Mouse (Mus musculus) liver, embryonic 14.5 days (tissue): Measurements from ENCODE around the gene Ccdc160. TPM values are rescaled to one million over a fixed set of nuclear protein-coding genes. Genes with fewer than 3 reads are reported as not detected.

Experiments used
- ATAC-seq: fragments of 200-750 bp; cut with Nextera tagmentation; 2 replicates; pipeline ENCODE4 v1.8.0; 2017; ENCODE audit warnings: moderate number of reproducible peaks, mild to moderate bottlenecking, moderate library complexity; ENCODE audit not compliant: insufficient read depth
- DNase-seq, 3 experiments: peaks; one replicate each; pipeline ENCODE4 v3.0.0-alpha.2; 2012 to 2013; ENCODE audit warnings: low read depth in 3 of 3, low spot score in 3 of 3
- H3K27ac ChIP-seq: fragments of 300-500 bp; sonication (generic); 2 replicates; pipeline ENCODE4 v1.5.1; 2014; ENCODE audit warnings: moderate library complexity, mild to moderate bottlenecking, control low read depth, inconsistent platforms
- H3K27me3 ChIP-seq: fragments of 300-500 bp; sonication (generic); 2 replicates; pipeline ENCODE4 v1.6.1; 2014; ENCODE audit warnings: mild to moderate bottlenecking, low read length, moderate library complexity; ENCODE audit not compliant: control insufficient read depth, insufficient read depth
- H3K36me3 ChIP-seq: fragments of 300-500 bp; sonication (generic); replicated peaks from 2 replicates; pipeline ENCODE4 v1.6.1; 2014; ENCODE audit warnings: low read depth; ENCODE audit not compliant: control insufficient read depth, insufficient read depth
- H3K4me1 ChIP-seq, 2 experiments: fragments of 200-500 bp in 1 of 2; fragments of 300-500 bp in 1 of 2; sonication (generic) in 1 of 2; replicated peaks; 2 replicates each; pipeline ENCODE4 v1.6.1; 2012 to 2014; ENCODE audit warnings: antibody characterized with exemption in 1 of 2, inconsistent platforms in 1 of 2, low read length in 1 of 2; ENCODE audit not compliant: control insufficient read depth in 2 of 2, insufficient read depth in 2 of 2
- H3K4me2 ChIP-seq: fragments of 300-500 bp; sonication (generic); 2 replicates; pipeline ENCODE4 v1.6.1; 2014; ENCODE audit warnings: low read depth, mild to moderate bottlenecking, control low read depth, moderate library complexity
- H3K4me3 ChIP-seq, 2 experiments: fragments of 200-500 bp in 1 of 2; fragments of 300-500 bp in 1 of 2; sonication (generic) in 1 of 2; 2 replicates each; pipeline ENCODE4 v1.5.1; 2012 to 2014; ENCODE audit warnings: low read depth in 2 of 2, low read length in 2 of 2, mild to moderate bottlenecking in 2 of 2, control low read depth in 1 of 2, inconsistent platforms in 1 of 2, moderate library complexity in 1 of 2; ENCODE audit not compliant: insufficient read depth in 1 of 2
- H3K9ac ChIP-seq: fragments of 300-500 bp; sonication (generic); replicated peaks from 2 replicates; pipeline ENCODE4 v1.6.1; 2014; ENCODE audit warnings: mild to moderate bottlenecking, control low read depth, moderate library complexity
- H3K9me3 ChIP-seq: fragments of 300-500 bp; sonication (generic); 2 replicates; pipeline ENCODE4 v1.6.1; 2016; ENCODE audit warnings: low read length, mixed read lengths; ENCODE audit not compliant: control insufficient read depth
- CTCF ChIP-seq: IDR thresholded peaks from 2 replicates; pipeline ENCODE4 v1.5.1; 2016; ENCODE audit warnings: antibody characterized with exemption, low read depth, control low read depth
- EP300 ChIP-seq: IDR thresholded peaks from 2 replicates; pipeline ENCODE4 v1.6.1; 2016; ENCODE audit warnings: antibody characterized with exemption, low read depth
- WGBS: fragments of 180-500 bp; shearing (Covaris S2); extraction: QIAGEN DNeasy Blood & Tissue Kit; methylation state at CpG from one replicate; pipeline ENCODE4 v1.1.7; 2014; ENCODE audit not compliant: insufficient replicate concordance; 5-methylcytosine and 5-hydroxymethylcytosine counted together
- microRNA counts: library from miRNA; unstranded; fragments of <30 nt; microRNA quantifications from one replicate; lab custom pipeline; 2016
- microRNA-seq: library from miRNA; unstranded; fragments of <30 nt; microRNA quantifications from one replicate; pipeline ENCODE4, GENCODE M21; 2016
- polyA plus RNA-seq, 2 experiments: library from polyadenylated mRNA; depleted of rRNA in 1 of 2; stranded (reverse) in 1 of 2; unstranded in 1 of 2; fragments of >200 nt; fragmentation: Nextera tagmentation in 1 of 2; extraction: Ambion mirVana in 1 of 2; gene quantifications; 2 replicates each; pipeline versions ENCODE4 v1.2.1 to v1.2.3; 2012 to 2014

The Ccdc160 gene
- polyA plus RNA-seq, 2 experiments: 0.07 to 0.14 TPM

DNA sequence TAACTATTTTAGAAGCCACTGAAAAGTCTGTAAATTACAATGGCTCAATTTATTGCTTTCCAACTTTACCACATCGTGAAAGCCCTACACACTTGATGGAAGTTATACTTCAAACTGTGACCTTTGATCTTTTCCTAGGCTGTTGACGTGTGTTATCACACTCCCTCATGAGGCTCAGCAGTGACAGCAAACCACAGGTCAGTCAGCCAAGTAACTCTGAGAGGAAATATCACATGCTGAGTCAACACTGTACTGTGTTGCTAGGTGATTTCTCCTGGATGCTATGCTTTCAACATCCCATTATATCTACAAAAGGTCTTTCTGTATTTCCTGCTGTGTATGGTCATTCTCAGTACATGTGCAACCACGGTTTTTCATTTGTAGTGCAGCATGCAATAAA lies 28.3 kb downstream of the Ccdc160 start:
- Histone ChIP-seq H3K9me3 (no peaks in the 10 kb centered on the region), H3K4me1 (no peaks in the 10 kb centered on the region), H3K9ac (no peak overlapping the region), H3K27me3 (no peaks in the 10 kb centered on the region), H3K4me3 (no peak overlapping the region), H3K36me3 (no peaks in the 10 kb centered on the region), H3K4me2 (no peak overlapping the region), H3K27ac (no peak overlapping the region)
- 20% methylated on average over 3 of the region's 3 CpGs for WGBS
- ATAC-seq (no peak), DNase-seq (no peak)
- no peak for TF ChIP-seq EP300
- no peak for TF ChIP-seq CTCF

MicroRNA genes within 50 kb of the gene (microRNA counts, 519-probe panel; counts per million panel counts)
- microRNA mmu-miR-106a+mmu-miR-17 (lab: Ali Mortazavi, UCI) (9,409 counts per million, percentile 96 among the panel's probes with 10 or more counts), microRNA mmu-miR-18b (lab: Ali Mortazavi, UCI) (69.9 counts per million), microRNA mmu-miR-363 (lab: Ali Mortazavi, UCI) (69.9 counts per million)

Small RNA genes lying within 50 kb of the gene (microRNA-seq; reads per million reads assigned to microRNA genes)
- gene Mir106a (219 reads per million, percentile 57 among the genes with 10 or more reads in this experiment), gene Mir18b (31.3 reads per million, percentile 35 among the genes with 10 or more reads in this experiment), gene Mir19b-2 (10.1 reads per million, percentile 21 among the genes with 10 or more reads in this experiment), gene Mir20b (183 reads per million, percentile 54 among the genes with 10 or more reads in this experiment), gene Mir363 (178 reads per million, percentile 53 among the genes with 10 or more reads in this experiment), gene Mir92-2 (275 reads per million, percentile 60 among the genes with 10 or more reads in this experiment)

Other genes starting within 250 kb of the Ccdc160 start
- 135 and 181 TPM in 2 replicates for gene Gpc3, start 177.2 kb upstream of the Ccdc160 start, polyA plus RNA-seq (2012; rRNA removed)
- gene Gpc3, start 177.2 kb upstream of the Ccdc160 start, polyA plus RNA-seq (2014; fragmentation: Nextera tagmentation; extraction: Ambion mirVana): 240 and 249 TPM in 2 replicates
- gene Phf6, start 121.1 kb downstream of the Ccdc160 start, polyA plus RNA-seq (2012; rRNA removed): 3.5 and 4.7 TPM in 2 replicates
- gene Phf6, start 121.1 kb downstream of the Ccdc160 start, polyA plus RNA-seq (2014; fragmentation: Nextera tagmentation; extraction: Ambion mirVana): 9.3 and 9.7 TPM in 2 replicates
- gene Hprt, start 196.9 kb downstream of the Ccdc160 start, polyA plus RNA-seq (2012; rRNA removed): 38.7 and 68.1 TPM in 2 replicates
- gene Hprt, start 196.9 kb downstream of the Ccdc160 start, polyA plus RNA-seq (2014; fragmentation: Nextera tagmentation; extraction: Ambion mirVana): 220 and 227 TPM in 2 replicates